8 mouse cellular contexts compared by ENCODE assay signal in genomic region chr11:40732997-40733338, GRCm38 (mm10). TPM values are rescaled to one million over a fixed set of nuclear protein-coding genes. Genes with fewer than 3 reads are reported as not detected.
DNase-seq lines count a peak whose midpoint lies in the region; ATAC-seq and TF ChIP-seq lines count a peak whose summit lies in the region.

No protein-coding gene starts in this region.

- no peak for DNase-seq in heart, adult 8-10 months (ENCODE audit: low spot score)
- no peak for DNase-seq in MEL (ENCODE audit: low read depth, low spot score)
- DNase-seq in hindbrain, embryonic 10.5 days (ENCODE audit: low spot score), result no peak
- DNase-seq in mesoderm, embryonic 11.5 days (ENCODE audit: low read depth, low spot score), result peak; percentile 2
- DNase-seq in B cell, adult 2 months, result no peak
- DNase-seq in right cerebral cortex, adult 2 months (ENCODE audit: low spot score in 2 of 2), result no peak
- DNase-seq in ovary, postnatal 36 days (ENCODE audit: low spot score), result no peak

- H3K27me3 ChIP-seq in heart, embryonic 13.5 days (replicated peaks), result no peaks in the 10 kb centered on the region
- H3K27me3 ChIP-seq in MEL (ENCODE audit: control insufficient read depth in 1 of 2, insufficient read depth in 2 of 2, low read length in 2 of 2), result no peaks in the 10 kb centered on the region
- no peaks in the 10 kb centered on the region for H3K27me3 ChIP-seq in hindbrain, embryonic 10.5 days (ENCODE audit: insufficient read depth, poor library complexity, severe bottlenecking)

- H3K36me3 ChIP-seq in heart, embryonic 13.5 days, result peaks cover 41% of the 10 kb centered on the region
- peaks cover 33 to 34% of the 10 kb centered on the region in 2 experiments for H3K36me3 ChIP-seq in MEL (ENCODE audit: control insufficient read depth in 1 of 2, insufficient read depth in 2 of 2, low read length in 2 of 2)
- H3K36me3 ChIP-seq in hindbrain, embryonic 10.5 days, result peaks cover 48% of the 10 kb centered on the region

- no peaks in the 10 kb centered on the region for H3K9me3 ChIP-seq in heart, embryonic 13.5 days
- H3K9me3 ChIP-seq in MEL (replicated peaks; ENCODE audit: insufficient read depth, low read length), result no peaks in the 10 kb centered on the region
- H3K9me3 ChIP-seq in hindbrain, embryonic 10.5 days, result no peaks in the 10 kb centered on the region

- TF ChIP-seq POLR2A in MEL (IDR thresholded peaks at IDR 0.05; ENCODE audit: control insufficient read depth in 1 of 2, insufficient read depth in 1 of 2, low read depth in 1 of 2, low read length in 2 of 2, poor library complexity in 1 of 2), result no peak

- no peak for TF ChIP-seq RAD21 in MEL (IDR thresholded peaks at IDR 0.05; ENCODE audit: low read depth, low read length)

- ATAC-seq in heart, embryonic 13.5 days (ENCODE audit: extremely low read depth, insufficient number of reproducible peaks, low FRiP score, low TSS enrichment), result no peak

- no peak for TF ChIP-seq CTCF in MEL (IDR thresholded peaks at IDR 0.05 in 2 of 3, conservative IDR thresholded peaks at IDR 0.05 in 1 of 3; ENCODE audit: control insufficient read depth in 1 of 3, insufficient read depth in 1 of 3, low read depth in 2 of 3, low read length in 3 of 3, poor library complexity in 1 of 3, severe bottlenecking in 1 of 3)

- 0 out of 4 replicates have a peak, but pooled peaks of 1 of the 2 experiments have one; percentile 11 for TF ChIP-seq EP300 in MEL (IDR thresholded peaks at IDR 0.05; ENCODE audit: low read depth in 1 of 2, low read length in 2 of 2)

- peak overlapping the region; percentile 83 for H3K9ac ChIP-seq in heart, embryonic 13.5 days
- peak overlapping the region; percentile 92 for H3K9ac ChIP-seq in MEL (ENCODE audit: control insufficient read depth, low read depth, low read length, poor library complexity, severe bottlenecking)

- H3K79me2 ChIP-seq in MEL (ENCODE audit: control insufficient read depth, insufficient read depth, low read length, poor library complexity), result peaks cover 47% of the 10 kb centered on the region

- peak overlapping the region; percentile 89 for H3K4me2 ChIP-seq in heart, embryonic 13.5 days

- peak overlapping the region; percentile 88 for H3K4me3 ChIP-seq in heart, embryonic 13.5 days
- H3K4me3 ChIP-seq in MEL (ENCODE audit: control insufficient read depth in 1 of 2, insufficient read depth in 1 of 2, low read depth in 2 of 2, low read length in 2 of 2), result peak overlapping the region; percentile 85 to 97
- peak overlapping the region; percentile 94 for H3K4me3 ChIP-seq in hindbrain, embryonic 10.5 days

- peak overlapping the region; percentile 41 for H3K27ac ChIP-seq in heart, embryonic 13.5 days (replicated peaks)
- H3K27ac ChIP-seq in MEL (ENCODE audit: control insufficient read depth, low read depth, low read length), result peak overlapping the region; percentile 74
- H3K27ac ChIP-seq in hindbrain, embryonic 10.5 days, result peak overlapping the region; percentile 97

- under 1% methylated on average over 14 of the region's 14 CpGs for WGBS in heart, embryonic 13.5 days
- 1% methylated on average over 14 of the region's 14 CpGs for WGBS in hindbrain, embryonic 10.5 days

- peaks cover 39% of the 10 kb centered on the region for H3K4me1 ChIP-seq in heart, embryonic 13.5 days
- peaks cover 2 to 13% of the 10 kb centered on the region in 2 experiments; a peak in 2 of 4 replicates for H3K4me1 ChIP-seq in MEL (ENCODE audit: control insufficient read depth in 1 of 2, insufficient read depth in 2 of 2, low read length in 2 of 2)
- H3K4me1 ChIP-seq in hindbrain, embryonic 10.5 days (replicated peaks), result peaks cover 33% of the 10 kb centered on the region

TF ChIP-seq in MEL, 35 proteins besides CTCF, POLR2A, EP300 and RAD21:
- TF ChIP-seq BHLHE40 (IDR thresholded peaks at IDR 0.05; ENCODE audit: borderline replicate concordance, low read depth, low read length), result no peak
- TF ChIP-seq MXI1 (IDR thresholded peaks at IDR 0.05; ENCODE audit: low read depth, low read length), result 0 out of 2 replicates have a peak, but pooled peaks have one; percentile 73
- no peak for TF ChIP-seq MAX (IDR thresholded peaks at IDR 0.05; ENCODE audit: low read length)
- peak; percentile 78; the same call in 1 of the 2 replicates for TF ChIP-seq CHD1 (IDR thresholded peaks at IDR 0.05; ENCODE audit: low read depth, low read length)
- TF ChIP-seq MYB (IDR thresholded peaks at IDR 0.05; ENCODE audit: low read depth, low read length), result no peak
- no peak for TF ChIP-seq POLR2AphosphoS2 (IDR thresholded peaks at IDR 0.05; ENCODE audit: low read length)

RNA-seq across cellular contexts. Expression of gene Hmmr, which starts 0.3 kb away (rescaled TPM):
- polyA plus RNA-seq in heart, embryonic 13.5 days (2015; fragmentation: Nextera tagmentation; extraction: Ambion mirVana), result 45.6 and 48.9 TPM in 2 replicates
- total RNA-seq in heart, adult 8-10 months (2022), result under 1 TPM in 3 of 4 experiments, not detected in 1; 0.09 to 0.25 (median 0.20) TPM
- total RNA-seq in MEL (2012; rRNA removed), result 55.6 and 72.1 TPM in 2 replicates
- polyA plus RNA-seq in MEL (2012; ENCODE audit: insufficient read depth in 1 of 2, insufficient read length in 2 of 2, low read depth in 1 of 2, low replicate concordance in 2 of 2, missing spikeins in 1 of 2), result 10 to 100 TPM; 40.6 to 74.5 TPM
- 40.5 and 53.6 TPM in 2 replicates for polyA plus RNA-seq in hindbrain, embryonic 10.5 days (2016; fragmentation: Nextera tagmentation; extraction: Ambion mirVana)

RNA-seq across cellular contexts. Expression of gene Nudcd2, which starts 0.5 kb away (rescaled TPM):
- 102 and 106 TPM in 2 replicates for polyA plus RNA-seq in heart, embryonic 13.5 days (2015; fragmentation: Nextera tagmentation; extraction: Ambion mirVana)
- total RNA-seq in heart, adult 8-10 months (2022), result 10 to 100 TPM; 13.1 to 19.0 (median 15.7) TPM
- total RNA-seq in MEL (2012; rRNA removed), result 162 and 171 TPM in 2 replicates
- 100 to 1,000 TPM; 154 to 176 TPM for polyA plus RNA-seq in MEL (2012; ENCODE audit: insufficient read depth in 1 of 2, insufficient read length in 2 of 2, low read depth in 1 of 2, low replicate concordance in 2 of 2, missing spikeins in 1 of 2)
- 162 and 193 TPM in 2 replicates for polyA plus RNA-seq in hindbrain, embryonic 10.5 days (2016; fragmentation: Nextera tagmentation; extraction: Ambion mirVana)

RNA-seq across cellular contexts. Expression of gene Ccng1, which starts 22.1 kb away (rescaled TPM):
- polyA plus RNA-seq in heart, embryonic 13.5 days (2015; fragmentation: Nextera tagmentation; extraction: Ambion mirVana), result 119 and 122 TPM in 2 replicates
- total RNA-seq in heart, adult 8-10 months (2022), result 100 to 1,000 TPM; 477 to 593 (median 535) TPM
- total RNA-seq in MEL (2012; rRNA removed), result 40.1 and 42.8 TPM in 2 replicates
- polyA plus RNA-seq in MEL (2012; ENCODE audit: insufficient read depth in 1 of 2, insufficient read length in 2 of 2, low read depth in 1 of 2, low replicate concordance in 2 of 2, missing spikeins in 1 of 2), result 100 to 1,000 TPM in 1 of 2 experiments, 10 to 100 TPM in 1; 23.5 to 165 TPM
- 35.5 and 37.2 TPM in 2 replicates for polyA plus RNA-seq in hindbrain, embryonic 10.5 days (2016; fragmentation: Nextera tagmentation; extraction: Ambion mirVana)

RNA-seq across cellular contexts. Expression of gene Mat2b, which starts 38.0 kb away (rescaled TPM):
- 106 and 114 TPM in 2 replicates for polyA plus RNA-seq in heart, embryonic 13.5 days (2015; fragmentation: Nextera tagmentation; extraction: Ambion mirVana)
- 100 to 1,000 TPM in 2 of 4 experiments, 10 to 100 TPM in 2; 92.5 to 111 (median 98.4) TPM for total RNA-seq in heart, adult 8-10 months (2022)
- total RNA-seq in MEL (2012; rRNA removed), result 97.6 and 107 TPM in 2 replicates
- 100 to 1,000 TPM; 105 to 188 TPM for polyA plus RNA-seq in MEL (2012; ENCODE audit: insufficient read depth in 1 of 2, insufficient read length in 2 of 2, low read depth in 1 of 2, low replicate concordance in 2 of 2, missing spikeins in 1 of 2)
- 98.7 and 108 TPM in 2 replicates for polyA plus RNA-seq in hindbrain, embryonic 10.5 days (2016; fragmentation: Nextera tagmentation; extraction: Ambion mirVana)

Comparison
In these comparisons a context has a peak if more than half of its experiments do, and no peak if none do; other contexts are left out.
1. H3K27ac ChIP-seq: peak in every context shown above with its lines; median percentile 97 in hindbrain, embryonic 10.5 days; 74 in MEL; 41 in heart, embryonic 13.5 days.